Mouse (Mus musculus) midbrain, postnatal 0 days (tissue): ENCODE measurements at regions not wholly inside any gene's neighbourhood (a gene's known extent, or its start where the extent isn't known, plus 50 kb on each side); places are given as distances from the start of the nearest gene placed in this dataset.

Experiments
- ATAC-seq: fragments of 200-750 bp; cut with Nextera tagmentation; 2 replicates; pipeline ENCODE4 v1.8.0; 2017; ENCODE audit warnings: moderate number of reproducible peaks, mild to moderate bottlenecking, moderate TSS enrichment, moderate library complexity; ENCODE audit not compliant: low FRiP score
- DNase-seq: peaks from one replicate; pipeline ENCODE4 v3.0.0-alpha.2; 2015; ENCODE audit warnings: low spot score
- H3K27ac ChIP-seq: fragments of 300-500 bp; sonication (generic); 2 replicates; pipeline ENCODE4 v1.5.1; 2014; ENCODE audit warnings: low read depth, mild to moderate bottlenecking, low read length, mixed read lengths
- H3K27me3 ChIP-seq: fragments of 300-500 bp; sonication (generic); 2 replicates; pipeline ENCODE4 v1.6.1; 2014; ENCODE audit warnings: low read length, control low read depth, mixed read lengths; ENCODE audit not compliant: insufficient read depth
- H3K36me3 ChIP-seq: fragments of 300-500 bp; sonication (generic); 2 replicates; pipeline ENCODE4 v1.6.1; 2014; ENCODE audit warnings: low read length, control low read depth, mixed read lengths; ENCODE audit not compliant: insufficient read depth
- H3K4me1 ChIP-seq: fragments of 300-500 bp; sonication (generic); 2 replicates; pipeline ENCODE4 v1.6.1; 2014; ENCODE audit warnings: mild to moderate bottlenecking, control low read depth, antibody characterized with exemption, low read length, mixed read lengths; ENCODE audit not compliant: insufficient read depth
- H3K4me2 ChIP-seq: fragments of 300-500 bp; sonication (generic); 2 replicates; pipeline ENCODE4 v1.6.1; 2014; ENCODE audit warnings: low read depth, mild to moderate bottlenecking, low read length, mixed read lengths; ENCODE audit not compliant: poor library complexity, severe bottlenecking
- H3K4me3 ChIP-seq: fragments of 300-500 bp; sonication (generic); 2 replicates; pipeline ENCODE4 v1.5.1; 2014; ENCODE audit warnings: low read depth, mild to moderate bottlenecking, low read length, moderate library complexity
- H3K9ac ChIP-seq: fragments of 300-500 bp; sonication (generic); replicated peaks from 2 replicates; pipeline ENCODE4 v1.6.1; 2014; ENCODE audit warnings: mild to moderate bottlenecking, low read length, moderate library complexity, mixed read lengths; ENCODE audit not compliant: poor library complexity, severe bottlenecking
- H3K9me3 ChIP-seq: fragments of 300-500 bp; sonication (generic); 2 replicates; pipeline ENCODE4 v1.6.1; 2016; ENCODE audit warnings: low read length, control low read depth
- CTCF ChIP-seq: IDR thresholded peaks from 2 replicates; pipeline ENCODE4 v1.5.1; 2016; ENCODE audit warnings: antibody characterized with exemption, mild to moderate bottlenecking
- WGBS: fragments of 180-500 bp; shearing (Covaris S2); extraction: QIAGEN DNeasy Blood & Tissue Kit; methylation state at CpG from one replicate; pipeline ENCODE4 v1.1.7; 2014; 5-methylcytosine and 5-hydroxymethylcytosine counted together

DNA sequence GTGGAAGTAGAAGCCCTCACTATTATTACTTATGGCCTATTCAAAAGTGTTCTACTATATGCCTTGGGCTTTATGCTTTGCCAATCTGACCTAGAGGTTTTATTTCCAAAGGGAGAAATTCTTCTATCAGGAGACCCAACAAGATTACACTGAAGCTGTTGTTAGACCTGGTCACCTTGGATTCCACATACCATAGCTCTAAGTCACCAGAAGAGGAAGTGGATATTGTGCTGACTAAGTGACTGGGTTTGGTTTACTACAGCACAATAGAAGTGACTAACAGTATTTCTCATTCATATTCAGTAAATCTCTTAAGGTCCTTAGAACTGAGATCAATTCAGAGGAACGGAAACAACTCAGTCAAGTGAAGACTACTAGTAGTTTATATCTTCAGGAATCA lies 229.0 kb upstream of the Btbd3 start:
- no peaks in the 10 kb centered on the region for H3K36me3 ChIP-seq
- H3K4me3 ChIP-seq, result no peak overlapping the region
- H3K9me3 ChIP-seq, result no peaks in the 10 kb centered on the region
- TF ChIP-seq CTCF, result no peak
- H3K4me1 ChIP-seq, result no peaks in the 10 kb centered on the region
- H3K4me2 ChIP-seq, result no peak overlapping the region
- 90% methylated on average over 1 of the region's 1 CpGs for WGBS
- H3K27ac ChIP-seq, result no peak overlapping the region
- no peak overlapping the region for H3K9ac ChIP-seq
- no peak for DNase-seq
- ATAC-seq, result no peak
- no peaks in the 10 kb centered on the region for H3K27me3 ChIP-seq

- H3K9ac ChIP-seq, result no peak overlapping the region
- no peak for ATAC-seq
- no peak for TF ChIP-seq CTCF
- H3K27me3 ChIP-seq, result no peaks in the 10 kb centered on the region
- DNase-seq, result no peak
- H3K9me3 ChIP-seq, result no peaks in the 10 kb centered on the region
- no peak overlapping the region for H3K4me3 ChIP-seq
- H3K4me1 ChIP-seq, result no peaks in the 10 kb centered on the region
- no peaks in the 10 kb centered on the region for H3K36me3 ChIP-seq
- no peak overlapping the region for H3K27ac ChIP-seq
- 86% methylated on average over 2 of the region's 2 CpGs for WGBS
- H3K4me2 ChIP-seq, result no peak overlapping the region
Measured at GRCm38 (mm10) chr2:138023558-138023957, 232.8 kb upstream of the Btbd3 start.

- Histone ChIP-seq H3K4me3 (no peak overlapping the region), H3K9me3 (no peaks in the 10 kb centered on the region), H3K4me1 (no peaks in the 10 kb centered on the region), H3K27ac (no peak overlapping the region), H3K36me3 (no peaks in the 10 kb centered on the region), H3K27me3 (no peaks in the 10 kb centered on the region), H3K9ac (no peak overlapping the region), H3K4me2 (no peak overlapping the region)
- WGBS, result 20% methylated on average over 3 of the region's 3 CpGs
- DNase-seq (peak; percentile 2), ATAC-seq (no peak)
- TF ChIP-seq CTCF, result no peak
Measured at GRCm38 (mm10) chr2:137981766-137982165, 274.6 kb upstream of the Btbd3 start.

DNA sequence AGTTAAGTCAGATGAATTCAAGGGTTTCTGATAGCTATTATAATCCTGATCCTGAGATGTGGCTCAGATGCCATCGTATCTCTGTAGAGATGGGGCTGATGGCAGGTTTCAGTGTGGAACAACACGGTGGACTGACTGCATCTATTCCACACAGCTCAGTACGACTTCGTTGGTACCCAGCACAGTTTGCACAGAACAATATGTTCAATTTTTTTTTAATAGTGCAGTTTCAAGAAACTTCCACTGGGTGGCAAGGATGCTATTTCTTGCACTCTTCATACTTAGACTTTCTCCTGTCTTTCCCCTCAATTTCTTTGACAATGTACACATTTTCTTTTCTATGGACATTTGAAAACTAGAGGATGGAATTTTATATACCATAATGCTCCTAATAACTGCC lies 278.6 kb upstream of the Btbd3 start:
- WGBS, result 26% methylated on average over 4 of the region's 4 CpGs
- Histone ChIP-seq H3K27me3 (no peaks in the 10 kb centered on the region), H3K9ac (no peak overlapping the region), H3K27ac (no peak overlapping the region), H3K4me3 (no peak overlapping the region), H3K4me1 (no peaks in the 10 kb centered on the region), H3K4me2 (no peak overlapping the region), H3K9me3 (no peaks in the 10 kb centered on the region), H3K36me3 (no peaks in the 10 kb centered on the region)
- TF ChIP-seq CTCF, result peak; percentile 80
- peak; percentile 62 for ATAC-seq
- peak; percentile 70 for DNase-seq

- no peak overlapping the region for H3K4me3 ChIP-seq
- ATAC-seq (0 out of 2 replicates have a peak, but pooled peaks have one; percentile 20), DNase-seq (no peak)
- no peak overlapping the region for H3K9ac ChIP-seq
- H3K27ac ChIP-seq, result no peak overlapping the region
- no peak for TF ChIP-seq CTCF
- H3K9me3 ChIP-seq, result no peaks in the 10 kb centered on the region
- 33% methylated on average over 3 of the region's 3 CpGs for WGBS
- no peaks in the 10 kb centered on the region for H3K27me3 ChIP-seq
- no peaks in the 10 kb centered on the region for H3K4me1 ChIP-seq
- no peak overlapping the region for H3K4me2 ChIP-seq
- H3K36me3 ChIP-seq, result no peaks in the 10 kb centered on the region
Measured at GRCm38 (mm10) chr2:137974651-137975050, 281.7 kb upstream of the Btbd3 start.

DNA sequence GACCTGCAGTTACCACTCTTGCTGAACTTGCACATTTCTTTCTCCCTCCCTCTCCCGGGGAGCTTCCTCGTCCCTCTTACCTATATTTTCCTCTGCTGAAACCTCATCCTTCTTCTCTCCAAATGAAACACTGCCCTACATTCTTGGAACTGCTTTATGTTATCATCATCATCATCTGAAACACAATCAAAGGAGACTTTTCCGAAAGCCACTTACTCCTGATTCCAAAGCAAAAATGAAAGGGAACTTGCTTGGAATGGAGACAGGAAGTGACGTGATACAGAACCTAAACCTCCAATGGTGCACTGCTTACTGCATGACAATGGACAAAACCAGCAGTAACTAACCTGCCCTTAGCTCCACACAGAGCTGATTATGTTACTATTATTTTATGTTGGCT lies 287.2 kb upstream of the Btbd3 start:
- H3K9me3 ChIP-seq, result no peaks in the 10 kb centered on the region
- H3K4me2 ChIP-seq, result no peak overlapping the region
- TF ChIP-seq CTCF, result no peak
- H3K4me1 ChIP-seq, result no peaks in the 10 kb centered on the region
- H3K27me3 ChIP-seq, result no peaks in the 10 kb centered on the region
- DNase-seq, result no peak
- H3K27ac ChIP-seq, result no peak overlapping the region
- H3K4me3 ChIP-seq, result no peak overlapping the region
- no peaks in the 10 kb centered on the region for H3K36me3 ChIP-seq
- no peak for ATAC-seq
- no peak overlapping the region for H3K9ac ChIP-seq
- 91% methylated on average over 4 of the region's 4 CpGs for WGBS
